Mouse (Mus musculus): Measurements from ENCODE around the gene Gatad2b.

DNA sequence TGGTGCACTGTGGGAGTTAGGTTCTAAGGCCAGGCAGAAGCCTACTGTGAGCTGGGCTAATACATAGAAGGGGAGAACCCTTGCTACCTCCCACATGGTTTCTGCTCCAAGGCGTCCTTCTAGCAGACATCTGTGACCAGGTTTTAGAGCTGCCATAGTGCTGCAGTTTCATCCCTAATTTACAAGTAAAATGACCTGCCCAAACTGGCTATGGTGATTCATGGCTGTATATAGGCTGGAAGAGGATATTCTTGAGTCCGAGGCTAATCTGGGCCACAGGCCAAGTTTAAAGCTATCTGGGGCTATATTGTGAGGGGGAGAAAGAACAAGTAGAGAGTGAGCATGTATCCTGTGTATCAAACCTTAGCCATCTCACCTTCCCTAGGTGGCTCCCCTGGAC, 76.1 kb downstream of the Gatad2b start:
- no peak for TF ChIP-seq GATA1 (IDR thresholded peaks at IDR 0.05; ENCODE audit: low read length)
- TF ChIP-seq TAL1 (IDR thresholded peaks at IDR 0.05; ENCODE audit: low read length): no peak

Measured in erythroblast, embryonic 14.5 days (primary cell).